Mouse (Mus musculus): ENCODE results near the gene Irs3. TPM values are rescaled to one million over a fixed set of nuclear protein-coding genes. Genes with fewer than 3 reads are reported as not detected.

Gene Irs3
- polyA plus RNA-seq (2015; fragmentation: Nextera tagmentation; extraction: Ambion mirVana): 0.80 and 0.96 TPM in 2 replicates

DNA sequence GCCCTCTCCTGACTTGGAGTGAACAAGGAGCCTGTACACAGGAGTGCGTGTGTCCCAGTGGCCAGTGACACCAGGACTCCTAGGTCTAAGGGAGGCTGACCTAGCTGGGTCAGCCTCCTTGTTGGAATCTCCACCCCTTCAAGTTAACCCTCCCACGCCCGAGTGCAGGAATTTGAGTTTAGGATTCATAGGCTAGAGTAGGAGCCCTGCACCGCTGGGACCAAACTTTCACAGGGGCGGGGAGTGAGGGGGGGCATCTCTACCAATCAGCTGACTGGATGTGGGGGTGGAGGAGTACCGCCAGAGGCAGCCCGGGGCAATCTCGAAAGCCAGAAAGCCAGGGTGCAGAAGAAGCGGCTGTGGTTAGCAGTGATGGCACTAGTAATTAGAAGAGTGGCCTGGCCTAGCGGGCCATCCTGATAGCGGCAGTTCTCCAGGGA lies at the start of gene Irs3:
Gene Irs3 (minus strand): TSS at position 63 of the 440 bp plus-strand sequence.
- Histone ChIP-seq H3K4me2 (replicated peaks; ENCODE audit: low read depth, low read length) (peak within 1 kb of the TSS; percentile 52), H3K9me3 (ENCODE audit: low read length) (no peaks in the 10 kb centered on the region), H3K4me3 (ENCODE audit: low read depth, low read length) (peak within 1 kb of the TSS; percentile 28; the same call in 1 of the 2 replicates), H3K36me3 (ENCODE audit: insufficient read depth, low read length) (peaks cover 7% of the 10 kb centered on the region; the same call in 1 of the 2 replicates), H3K27me3 (replicated peaks; ENCODE audit: insufficient read depth, low read length) (0 out of 2 replicates have a peak, but pooled peaks cover 8% of the 10 kb centered on the region), H3K4me1 (ENCODE audit: insufficient read depth, low read depth, low read length) (peaks cover 11% of the 10 kb centered on the region), H3K9ac (replicated peaks; ENCODE audit: low read depth) (no peak within 1 kb of the TSS), H3K27ac (ENCODE audit: low read length) (no peak within 1 kb of the TSS)
- WGBS: 28% methylated on average over 11 of the region's 11 CpGs
- DNase-seq (ENCODE audit: low spot score) (peak; percentile 56), ATAC-seq (peak; percentile 44)
- TF ChIP-seq EP300 (IDR thresholded peaks at IDR 0.05) (no peak), CTCF (IDR thresholded peaks at IDR 0.05) (no peak)

DNA sequence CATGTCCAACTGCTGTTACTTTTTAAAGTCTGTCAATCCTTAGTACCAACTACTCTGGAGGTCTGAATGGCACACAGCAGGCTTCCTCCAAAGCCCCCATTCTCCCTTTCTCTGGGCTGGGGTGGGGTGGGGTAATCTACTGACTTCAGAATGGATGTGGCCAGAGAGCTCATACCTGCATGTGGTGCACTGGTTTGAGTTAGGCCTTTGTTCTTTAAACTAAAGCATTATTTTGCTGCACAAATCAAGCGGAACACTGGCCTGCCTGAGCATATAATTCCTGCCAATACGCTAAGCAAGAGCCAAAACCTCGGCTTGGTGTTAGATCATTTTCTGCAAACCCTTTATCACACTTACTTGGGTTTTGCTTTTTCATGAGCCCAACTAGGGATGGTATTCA lies 49.3 kb upstream of the Irs3 start:
- TF ChIP-seq CTCF (IDR thresholded peaks at IDR 0.05): no peak
- no peak for TF ChIP-seq EP300 (IDR thresholded peaks at IDR 0.05)
- Histone ChIP-seq H3K4me3 (ENCODE audit: low read depth, low read length) (no peak overlapping the region), H3K4me2 (replicated peaks; ENCODE audit: low read depth, low read length) (no peak overlapping the region), H3K36me3 (ENCODE audit: insufficient read depth, low read length) (no peaks in the 10 kb centered on the region), H3K9ac (replicated peaks; ENCODE audit: low read depth) (no peak overlapping the region), H3K4me1 (ENCODE audit: insufficient read depth, low read depth, low read length) (no peaks in the 10 kb centered on the region), H3K27me3 (replicated peaks; ENCODE audit: insufficient read depth, low read length) (no peaks in the 10 kb centered on the region), H3K27ac (ENCODE audit: low read length) (no peak overlapping the region), H3K9me3 (ENCODE audit: low read length) (no peaks in the 10 kb centered on the region)
- DNase-seq (ENCODE audit: low spot score): no peak
- 53% methylated on average over 3 of the region's 3 CpGs for WGBS
- ATAC-seq: no peak

DNA sequence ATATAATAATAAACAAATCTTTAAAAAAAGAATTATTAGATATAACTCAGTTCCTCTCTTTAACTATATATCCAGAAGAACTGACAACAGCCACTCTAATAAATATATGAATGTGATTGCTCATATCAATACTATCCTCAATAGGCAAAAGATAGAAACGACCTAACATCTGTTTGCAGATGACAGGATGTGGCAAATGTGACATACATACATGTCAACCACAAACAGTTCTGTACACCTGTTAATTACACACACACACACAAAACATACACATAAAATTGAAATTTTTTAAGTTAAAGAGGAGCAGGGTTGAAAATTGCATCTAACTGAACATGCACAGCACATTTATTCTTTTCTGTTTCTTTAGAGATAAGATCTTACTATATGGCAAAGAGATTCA lies 46.4 kb upstream of the Irs3 start:
- ATAC-seq (no peak), DNase-seq (ENCODE audit: low spot score) (no peak)
- Histone ChIP-seq H3K4me3 (ENCODE audit: low read depth, low read length) (no peak overlapping the region), H3K9ac (replicated peaks; ENCODE audit: low read depth) (no peak overlapping the region), H3K4me2 (replicated peaks; ENCODE audit: low read depth, low read length) (no peak overlapping the region), H3K36me3 (ENCODE audit: insufficient read depth, low read length) (no peaks in the 10 kb centered on the region), H3K27ac (ENCODE audit: low read length) (no peak overlapping the region), H3K4me1 (ENCODE audit: insufficient read depth, low read depth, low read length) (no peaks in the 10 kb centered on the region), H3K27me3 (replicated peaks; ENCODE audit: insufficient read depth, low read length) (no peaks in the 10 kb centered on the region), H3K9me3 (ENCODE audit: low read length) (no peaks in the 10 kb centered on the region)
- no peak for TF ChIP-seq CTCF (IDR thresholded peaks at IDR 0.05)
- WGBS: 49% methylated on average over 1 of the region's 1 CpGs

DNA sequence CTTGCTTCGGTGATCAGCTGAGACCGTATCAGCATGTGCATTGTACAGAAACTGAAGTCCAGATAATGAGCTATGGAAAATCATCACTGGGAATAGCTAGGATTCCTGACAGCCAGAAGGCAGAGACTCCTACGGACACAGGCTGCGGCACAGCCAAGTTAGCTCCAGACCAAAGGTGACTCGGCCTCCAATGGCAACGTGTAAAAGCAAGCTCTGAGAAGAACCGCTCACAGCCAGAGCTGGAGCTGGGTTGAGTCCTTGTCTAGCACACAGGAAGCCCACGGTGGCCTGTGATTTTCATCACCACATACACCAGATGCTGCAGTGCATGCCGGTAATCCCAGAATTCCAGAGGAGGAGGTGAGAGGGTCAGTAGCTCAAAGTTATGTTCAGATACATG lies 45.0 kb upstream of the Irs3 start:
- Histone ChIP-seq H3K4me2 (replicated peaks; ENCODE audit: low read depth, low read length) (no peak overlapping the region), H3K9ac (replicated peaks; ENCODE audit: low read depth) (no peak overlapping the region), H3K4me1 (ENCODE audit: insufficient read depth, low read depth, low read length) (no peaks in the 10 kb centered on the region), H3K4me3 (ENCODE audit: low read depth, low read length) (no peak overlapping the region), H3K27me3 (replicated peaks; ENCODE audit: insufficient read depth, low read length) (no peaks in the 10 kb centered on the region), H3K27ac (ENCODE audit: low read length) (no peak overlapping the region), H3K36me3 (ENCODE audit: insufficient read depth, low read length) (no peaks in the 10 kb centered on the region), H3K9me3 (ENCODE audit: low read length) (no peaks in the 10 kb centered on the region)
- ATAC-seq (no peak), DNase-seq (ENCODE audit: low spot score) (no peak)
- TF ChIP-seq EP300 (IDR thresholded peaks at IDR 0.05): no peak
- no peak for TF ChIP-seq CTCF (IDR thresholded peaks at IDR 0.05)
- WGBS: 53% methylated on average over 9 of the region's 9 CpGs

DNA sequence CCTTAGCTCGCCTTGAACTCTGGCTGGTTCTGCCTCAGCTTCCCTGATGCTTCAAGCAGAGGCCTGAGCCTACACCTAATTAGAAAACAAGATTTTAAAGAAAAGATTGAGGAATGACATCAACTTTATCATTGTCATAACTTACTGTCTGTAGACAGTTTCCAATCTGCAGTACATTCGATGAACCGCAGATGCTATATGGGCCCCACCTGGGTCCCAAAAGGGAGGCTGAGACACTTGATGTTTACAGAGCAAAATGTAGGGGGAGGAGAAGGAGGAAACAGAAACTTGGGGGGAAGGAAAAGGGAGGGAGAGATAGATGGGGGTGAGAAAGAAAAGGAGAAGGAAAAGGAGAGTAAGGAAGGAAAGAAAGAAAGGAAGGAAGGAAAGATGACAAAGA lies 44.5 kb upstream of the Irs3 start:
- H3K27ac ChIP-seq (ENCODE audit: low read length): no peak overlapping the region
- no peaks in the 10 kb centered on the region for H3K9me3 ChIP-seq (ENCODE audit: low read length)
- 80% methylated on average over 3 of the region's 3 CpGs for WGBS
- no peaks in the 10 kb centered on the region for H3K27me3 ChIP-seq (replicated peaks; ENCODE audit: insufficient read depth, low read length)
- no peak overlapping the region for H3K4me3 ChIP-seq (ENCODE audit: low read depth, low read length)
- no peak for ATAC-seq
- H3K36me3 ChIP-seq (ENCODE audit: insufficient read depth, low read length): no peaks in the 10 kb centered on the region
- TF ChIP-seq CTCF (IDR thresholded peaks at IDR 0.05) (no peak), EP300 (IDR thresholded peaks at IDR 0.05) (no peak)
- no peak for DNase-seq (ENCODE audit: low spot score)
- H3K4me1 ChIP-seq (ENCODE audit: insufficient read depth, low read depth, low read length): no peaks in the 10 kb centered on the region
- H3K9ac ChIP-seq (replicated peaks; ENCODE audit: low read depth): no peak overlapping the region
- H3K4me2 ChIP-seq (replicated peaks; ENCODE audit: low read depth, low read length): no peak overlapping the region

DNA sequence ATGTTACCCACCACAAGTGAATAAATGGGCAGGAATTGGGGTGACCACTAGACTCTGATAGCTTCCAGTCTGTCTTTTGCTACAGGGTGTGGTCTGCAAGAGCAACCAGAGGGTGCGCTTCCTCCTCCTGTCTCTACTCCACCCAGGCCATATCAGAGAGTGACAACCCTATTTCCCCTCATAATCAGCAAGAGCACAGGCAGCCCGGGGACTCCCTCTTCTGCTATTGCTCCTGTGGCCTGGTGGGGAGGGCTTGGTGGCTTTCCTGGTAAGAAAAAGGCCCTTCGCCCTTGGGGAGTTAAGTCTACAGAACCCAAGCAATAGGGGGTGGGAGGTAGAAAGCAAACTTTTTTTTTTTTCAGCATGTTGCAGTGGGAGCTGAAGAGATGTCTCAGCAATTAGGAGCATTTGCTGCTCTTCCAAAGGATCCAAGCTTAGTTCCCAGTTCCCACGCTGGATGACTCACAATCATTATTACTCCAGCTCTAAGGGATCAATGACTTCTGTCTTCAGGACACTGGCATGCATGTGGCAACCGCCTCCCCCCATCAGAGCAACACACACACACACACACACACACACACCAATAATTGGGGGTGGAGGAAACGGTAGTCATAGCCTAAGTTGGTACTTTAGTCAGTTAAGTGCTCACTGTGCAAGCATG lies 40.7 kb upstream of the Irs3 start:
- no peak overlapping the region for H3K4me2 ChIP-seq (replicated peaks; ENCODE audit: low read depth, low read length)
- ATAC-seq (no peak), DNase-seq (ENCODE audit: low spot score) (no peak)
- no peaks in the 10 kb centered on the region for H3K9me3 ChIP-seq (ENCODE audit: low read length)
- no peak overlapping the region for H3K9ac ChIP-seq (replicated peaks; ENCODE audit: low read depth)
- H3K4me1 ChIP-seq (ENCODE audit: insufficient read depth, low read depth, low read length): no peaks in the 10 kb centered on the region
- no peak overlapping the region for H3K4me3 ChIP-seq (ENCODE audit: low read depth, low read length)
- no peaks in the 10 kb centered on the region for H3K27me3 ChIP-seq (replicated peaks; ENCODE audit: insufficient read depth, low read length)
- TF ChIP-seq EP300 (IDR thresholded peaks at IDR 0.05) (no peak), CTCF (IDR thresholded peaks at IDR 0.05) (no peak)
- H3K36me3 ChIP-seq (ENCODE audit: insufficient read depth, low read length): no peaks in the 10 kb centered on the region
- 74% methylated on average over 6 of the region's 6 CpGs for WGBS
- no peak overlapping the region for H3K27ac ChIP-seq (ENCODE audit: low read length)
